Comparison of ENCODE assay signal across 16 mouse cellular contexts in genomic region chr9:48404687-48405086, GRCm38 (mm10).
"Had no signal": no experiment of that assay in that cellular context is flagged by ENCODE, and none has a peak within 500 bp of the region (broad histone marks: within the 10 kb centered on the region; RNA-seq: fewer than 3 reads in every experiment).

No protein-coding gene starts in this region.

- H3K4me3 ChIP-seq: neural tube, embryonic 13.5 days; neural tube, embryonic 15.5 days; stomach, embryonic 15.5 days had no signal

- H3K27ac ChIP-seq: neural tube, embryonic 13.5 days; neural tube, embryonic 15.5 days; stomach, embryonic 15.5 days; stomach, postnatal 0 days had no signal

- H3K9ac ChIP-seq: neural tube, embryonic 13.5 days; neural tube, embryonic 15.5 days; stomach, embryonic 15.5 days had no signal

- H3K27me3 ChIP-seq: neural tube, embryonic 13.5 days; neural tube, embryonic 15.5 days; stomach, embryonic 15.5 days had no signal

- H3K9me3 ChIP-seq: neural tube, embryonic 13.5 days; neural tube, embryonic 15.5 days; stomach, embryonic 15.5 days had no signal

- H3K4me2 ChIP-seq: neural tube, embryonic 13.5 days; neural tube, embryonic 15.5 days; stomach, embryonic 15.5 days had no signal

- H3K36me3 ChIP-seq: neural tube, embryonic 13.5 days; neural tube, embryonic 15.5 days; stomach, embryonic 15.5 days had no signal

- H3K4me1 ChIP-seq: neural tube, embryonic 13.5 days; neural tube, embryonic 15.5 days; stomach, embryonic 15.5 days had no signal

- DNase-seq: retina, postnatal 1 day; right cerebral cortex, adult 18-20 months; right cerebral cortex, postnatal 14 days; right cerebral cortex, postnatal 25 days; right cerebral cortex, postnatal 4 days; spleen, adult 18-20 months; thymus, adult 18-20 months; thymus, adult 2 months; thymus, postnatal 14 days; thymus, postnatal 25 days; thymus, postnatal 36 days; thymus, postnatal 4 days had no signal
